Mouse (Mus musculus): Measurements from ENCODE around the gene Snx15.

DNA sequence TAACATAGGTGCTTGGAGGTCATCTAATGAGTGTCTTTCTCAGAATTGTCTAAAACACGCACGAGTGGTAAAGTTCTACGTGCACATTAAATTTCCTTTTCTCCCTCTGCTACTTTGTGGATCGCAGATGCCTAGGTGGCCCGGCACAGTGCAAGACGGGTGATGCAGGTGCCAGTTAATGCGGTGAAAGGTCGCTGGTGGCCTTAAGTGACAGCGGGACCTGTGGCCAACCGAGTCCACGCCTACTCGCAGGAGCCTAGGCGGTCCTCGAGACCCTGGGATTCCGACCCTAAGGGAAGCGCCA lies 12.2 kb upstream of the Snx15 start:
- TF ChIP-seq POLR2A (IDR thresholded peaks at IDR 0.05; ENCODE audit: control insufficient read depth, low read depth, low read length) (no peak), CTCF (IDR thresholded peaks at IDR 0.05; ENCODE audit: control insufficient read depth, insufficient read depth, insufficient replicate concordance, low read depth, low read length) (no peak)
